Mouse (Mus musculus) heart, adult 10 weeks (tissue): ENCODE results near the gene Hc. TPM values are rescaled to one million over a fixed set of nuclear protein-coding genes. Genes with fewer than 3 reads are reported as not detected.

Experiments
- polyA plus RNA-seq: library from polyadenylated mRNA; stranded (reverse); fragments of 350-450 nt; fragmentation: Illumina TruSeq; extraction: RNeasy Lipid Tissue Mini Kit (QIAGEN cat#74804); gene quantifications from one replicate; pipeline ENCODE4 v1.2.3, GENCODE M21; 2014; ENCODE audit warnings: low read depth, low replicate concordance

Gene Hc
- not detected for polyA plus RNA-seq

DNA sequence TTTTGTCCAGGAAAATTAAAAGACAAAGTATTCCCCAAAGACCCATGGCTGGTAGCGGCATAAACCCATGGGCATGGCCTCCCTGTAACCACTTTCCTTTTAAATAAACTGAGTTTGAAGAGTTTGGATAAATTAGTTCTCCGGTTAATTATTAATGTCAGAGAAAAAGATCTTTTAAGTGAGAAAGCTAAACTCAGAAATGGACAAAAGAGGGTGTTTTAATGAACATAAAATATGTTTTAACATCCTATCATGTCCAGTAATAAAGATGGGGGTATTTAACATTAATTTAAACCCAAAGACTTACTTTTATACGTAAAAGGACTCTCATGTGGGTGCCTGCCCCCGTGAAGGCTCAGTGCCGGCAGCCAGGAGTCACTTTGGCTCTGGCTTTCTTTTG, at the start of gene Hc:
Hc (minus strand) TSS at position 101 of the 400 bp plus-strand sequence.

DNA sequence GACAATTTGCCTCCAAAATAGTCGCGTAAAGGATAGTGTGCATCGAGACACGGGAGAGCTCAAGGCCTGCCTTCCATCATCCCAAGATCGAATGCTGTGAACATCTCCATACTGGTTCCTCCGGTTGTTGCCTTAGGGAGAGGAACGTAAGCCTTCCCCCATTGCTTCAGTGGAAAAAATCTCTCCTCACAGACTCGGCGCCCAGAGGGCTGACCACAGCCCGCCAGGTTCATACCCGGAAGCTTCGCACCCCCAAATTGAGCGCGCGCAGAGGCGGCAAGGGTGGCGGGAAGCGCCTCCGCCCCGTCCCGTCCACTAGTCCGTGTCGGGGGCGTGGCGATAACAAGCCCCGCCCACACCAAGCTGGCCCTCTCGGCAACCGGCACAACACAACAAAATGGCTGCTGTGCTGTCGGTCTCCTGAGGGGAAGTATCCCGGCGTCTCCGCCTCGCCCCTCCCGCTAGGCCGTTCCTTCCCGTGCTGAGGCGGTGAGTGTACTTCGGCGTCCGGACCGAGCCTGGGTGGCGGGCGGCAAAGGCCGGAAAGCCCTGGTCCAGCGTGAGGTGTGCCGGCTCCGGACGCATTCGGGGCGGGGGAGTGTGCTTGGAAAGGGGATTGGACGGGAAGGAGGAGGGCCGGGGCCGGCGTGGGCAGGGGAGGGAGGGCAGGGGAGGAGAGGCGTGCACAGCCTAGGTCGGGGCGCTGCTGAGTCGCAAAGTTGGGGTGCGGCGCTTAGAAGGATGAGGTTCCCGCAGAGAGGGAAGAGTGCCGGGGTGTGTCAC, 48.1 kb upstream of the Hc start, which contains the start of gene Cntrl:
Cntrl (plus strand) TSS at position 352 of the 783 bp plus-strand sequence.

DNA sequence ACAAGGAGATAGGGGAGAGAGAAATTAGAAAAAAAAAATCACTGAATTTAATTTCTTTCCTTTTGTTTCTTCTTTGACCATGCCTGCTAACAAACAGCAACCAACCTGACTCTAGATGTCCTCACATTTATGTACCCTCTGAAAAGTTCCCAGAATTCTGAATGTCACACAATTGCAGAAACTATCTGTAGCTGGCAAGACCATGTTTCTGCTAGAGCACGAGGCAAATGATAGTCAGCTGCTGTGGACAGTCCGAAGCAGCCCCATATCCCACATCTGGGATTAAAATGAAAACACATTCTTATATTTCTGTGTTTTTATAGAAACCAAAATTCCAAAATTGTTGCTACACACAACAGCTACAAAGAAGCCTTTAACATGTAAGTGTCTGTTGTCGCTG, 40.2 kb upstream of the Hc start, which contains the start of gene AI182371:
AI182371 (minus strand) TSS at position 101 of the 400 bp plus-strand sequence.

DNA sequence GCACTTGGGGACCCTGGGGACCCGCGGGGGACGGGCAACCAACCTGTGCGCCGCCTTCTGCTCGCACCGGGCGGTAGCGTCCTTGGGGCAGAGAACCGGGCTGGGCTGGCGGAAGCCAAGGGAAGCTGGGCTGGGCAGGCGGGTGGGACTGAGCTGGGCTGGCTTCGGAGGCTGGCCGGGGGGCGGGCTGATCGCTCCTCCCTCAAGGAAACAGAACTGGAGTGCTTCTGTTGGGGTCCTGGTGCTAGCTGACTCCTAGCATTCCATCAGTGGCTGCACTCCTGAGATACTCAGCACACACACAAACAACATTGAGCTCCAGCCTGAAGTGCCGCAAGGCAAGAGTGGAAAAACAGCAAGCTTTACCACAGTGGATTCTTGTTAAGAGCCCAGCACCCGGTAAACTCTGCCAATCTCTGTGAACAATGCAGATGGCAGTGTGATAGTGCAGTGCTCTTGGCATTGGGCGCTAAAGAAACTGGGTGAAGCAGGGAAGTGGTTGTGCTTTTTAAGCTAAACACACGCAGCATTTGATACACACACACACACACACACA, 99.7 kb downstream of the Hc start, which contains the start of gene Traf1:
Traf1 (minus strand) TSS at position 292 of the 556 bp plus-strand sequence.

Other genes with a start within 250 kb of the Hc start
- 50.6 TPM for gene Fbxw2, start 235.1 kb downstream of the Hc start, polyA plus RNA-seq
- gene Gm34653, start 228.4 kb downstream of the Hc start, polyA plus RNA-seq = not detected
- 0.97 TPM for gene Cutal, start 187.0 kb downstream of the Hc start, polyA plus RNA-seq
- 13.9 TPM for gene Psmd5, start 186.5 kb downstream of the Hc start, polyA plus RNA-seq
- gene Phf19, start 147.4 kb downstream of the Hc start, polyA plus RNA-seq = 0.86 TPM
- gene Traf1, start 99.7 kb downstream of the Hc start, polyA plus RNA-seq = 1.2 TPM
- 0.58 TPM for gene AI182371, start 40.1 kb upstream of the Hc start, polyA plus RNA-seq
- gene Cntrl, start 48.1 kb upstream of the Hc start, polyA plus RNA-seq = 12.3 TPM
- gene Rab14, start 139.7 kb upstream of the Hc start, polyA plus RNA-seq = 115 TPM
- gene Gsn, start 194.9 kb upstream of the Hc start, polyA plus RNA-seq = 1,303 TPM